Mouse (Mus musculus) CD4-positive naive resting alpha-beta T cell, adult 57 days (primary cell): ENCODE measurements around the gene Gm6121. TPM values are rescaled to one million over a fixed set of nuclear protein-coding genes. Genes with fewer than 3 reads are reported as not detected.

ENCODE experiments used
- total RNA-seq: library from RNA; stranded (reverse); gene quantifications from one replicate; pipeline ENCODE4 v1.2.4, GENCODE M21; 2023

Gm6121 gene
- not detected for total RNA-seq

GRCm38 (mm10) chrX:26935597-26935996 is at the start of gene Gm6121:
Gm6121 (minus strand) TSS chrX:26935697.

Other genes starting within 250 kb of the Gm6121 start
- not detected for gene Gm14525, start 233.1 kb downstream of the Gm6121 start, total RNA-seq